Mouse (Mus musculus) midbrain, embryonic 11.5 days (tissue): ENCODE measurements around the gene Ttc7. TPM values are rescaled to one million over a fixed set of nuclear protein-coding genes. Genes with fewer than 3 reads are reported as not detected.

Experiments
- ATAC-seq: fragments of 200-750 bp; cut with Nextera tagmentation; 2 replicates; pipeline ENCODE4 v1.8.0; 2017; ENCODE audit warnings: moderate TSS enrichment, moderate library complexity; ENCODE audit not compliant: low FRiP score
- DNase-seq: peaks from one replicate; pipeline ENCODE4 v3.0.0; 2015; ENCODE audit warnings: low spot score; ENCODE audit errors: missing footprints
- H3K27ac ChIP-seq: fragments of 300-500 bp; sonication (generic); 2 replicates; pipeline ENCODE4 v1.5.1; 2014; ENCODE audit warnings: low read depth, low read length
- H3K27me3 ChIP-seq: fragments of 300-500 bp; sonication (generic); 2 replicates; pipeline ENCODE4 v1.6.1; 2014; ENCODE audit warnings: mild to moderate bottlenecking, low read length, moderate library complexity, mixed read lengths; ENCODE audit not compliant: control insufficient read depth, insufficient read depth
- H3K36me3 ChIP-seq: fragments of 300-500 bp; sonication (generic); 2 replicates; pipeline ENCODE4 v1.6.1; 2014; ENCODE audit warnings: mild to moderate bottlenecking, low read length, moderate library complexity, mixed read lengths; ENCODE audit not compliant: control insufficient read depth, insufficient read depth
- H3K4me1 ChIP-seq: fragments of 300-500 bp; sonication (generic); 2 replicates; pipeline ENCODE4 v1.6.1; 2014; ENCODE audit warnings: low read length; ENCODE audit not compliant: control insufficient read depth, insufficient read depth
- H3K4me2 ChIP-seq: fragments of 300-500 bp; sonication (generic); 2 replicates; pipeline ENCODE4 v1.6.1; 2014; ENCODE audit warnings: mild to moderate bottlenecking, moderate library complexity
- H3K4me3 ChIP-seq: fragments of 300-500 bp; sonication (generic); 2 replicates; pipeline ENCODE4 v1.5.1; 2014; ENCODE audit warnings: low read depth, low read length
- H3K9ac ChIP-seq: fragments of 300-500 bp; sonication (generic); 2 replicates; pipeline ENCODE4 v1.6.1; 2014; ENCODE audit warnings: low read length
- H3K9me3 ChIP-seq: fragments of 300-500 bp; sonication (generic); 2 replicates; pipeline ENCODE4 v1.6.1; 2016; ENCODE audit warnings: low read length; ENCODE audit not compliant: control insufficient read depth
- WGBS: fragments of 180-500 bp; shearing (Covaris S2); extraction: QIAGEN DNeasy Blood & Tissue Kit; methylation state at CpG from one replicate; pipeline ENCODE4 v1.1.7; 2014; 5-methylcytosine and 5-hydroxymethylcytosine counted together
- polyA plus RNA-seq: library from polyadenylated mRNA; unstranded; fragments of >200 nt; fragmentation: Nextera tagmentation; extraction: Ambion mirVana; gene quantifications from 2 replicates; pipeline ENCODE4 v1.2.1, GENCODE M21; 2014

The Ttc7 gene
- polyA plus RNA-seq, 1 experiment from 2014 or later, result 3.0 TPM

GRCm38 (mm10) chr17:87350471-87351240 lies 68.0 kb downstream of the Ttc7 start:
- H3K27ac ChIP-seq, result no peak overlapping the region
- H3K36me3 ChIP-seq, result no peaks in the 10 kb centered on the region
- H3K9ac ChIP-seq, result no peak overlapping the region
- H3K9me3 ChIP-seq, result no peaks in the 10 kb centered on the region
- ATAC-seq (no peak), DNase-seq (peak; percentile 90)
- no peak overlapping the region for H3K4me3 ChIP-seq
- H3K4me2 ChIP-seq, result no peak overlapping the region
- no peaks in the 10 kb centered on the region for H3K27me3 ChIP-seq
- peaks cover 24% of the 10 kb centered on the region for H3K4me1 ChIP-seq
- WGBS, result 51% methylated on average over 13 of the region's 13 CpGs

- no peak overlapping the region for H3K27ac ChIP-seq
- H3K36me3 ChIP-seq, result no peaks in the 10 kb centered on the region
- ATAC-seq (no peak), DNase-seq (no peak)
- no peaks in the 10 kb centered on the region for H3K9me3 ChIP-seq
- no peak overlapping the region for H3K4me3 ChIP-seq
- no peaks in the 10 kb centered on the region for H3K27me3 ChIP-seq
- H3K4me2 ChIP-seq, result no peak overlapping the region
- H3K4me1 ChIP-seq, result peaks cover 24% of the 10 kb centered on the region
- WGBS, result 28% methylated on average over 20 of the region's 20 CpGs
- H3K9ac ChIP-seq, result no peak overlapping the region
These were observed 68.8 kb downstream of the Ttc7 start for GRCm38 (mm10) chr17:87351241-87352105.

GRCm38 (mm10) chr17:87352106-87352897 lies 69.6 kb downstream of the Ttc7 start:
- 30% methylated on average over 16 of the region's 16 CpGs for WGBS
- Histone ChIP-seq H3K27me3 (no peaks in the 10 kb centered on the region), H3K4me3 (no peak overlapping the region), H3K4me1 (peaks cover 24% of the 10 kb centered on the region), H3K27ac (no peak overlapping the region), H3K36me3 (no peaks in the 10 kb centered on the region), H3K4me2 (no peak overlapping the region), H3K9me3 (no peaks in the 10 kb centered on the region), H3K9ac (0 out of 2 replicates have a peak overlapping the region, but pooled peaks have one; percentile 18)
- peak; percentile 49 for ATAC-seq
- no peak for DNase-seq

- no peak overlapping the region for H3K27ac ChIP-seq
- H3K4me1 ChIP-seq, result peaks cover 24% of the 10 kb centered on the region
- no peaks in the 10 kb centered on the region for H3K9me3 ChIP-seq
- no peaks in the 10 kb centered on the region for H3K27me3 ChIP-seq
- DNase-seq (no peak), ATAC-seq (peak; percentile 23; the same call in 1 of the 2 replicates)
- 0 out of 2 replicates have a peak overlapping the region, but pooled peaks have one; percentile 18 for H3K9ac ChIP-seq
- no peak overlapping the region for H3K4me3 ChIP-seq
- no peak overlapping the region for H3K4me2 ChIP-seq
- H3K36me3 ChIP-seq, result no peaks in the 10 kb centered on the region
- WGBS, result 11% methylated on average over 1 of the region's 1 CpGs
These were observed 70.2 kb downstream of the Ttc7 start for GRCm38 (mm10) chr17:87352898-87353225.

- Histone ChIP-seq H3K27ac (no peak overlapping the region), H3K27me3 (no peaks in the 10 kb centered on the region), H3K4me3 (no peak overlapping the region), H3K9me3 (no peaks in the 10 kb centered on the region), H3K4me2 (no peak overlapping the region), H3K36me3 (no peaks in the 10 kb centered on the region), H3K9ac (no peak overlapping the region), H3K4me1 (peaks cover 24% of the 10 kb centered on the region)
- WGBS, result 84% methylated on average over 8 of the region's 8 CpGs
- ATAC-seq, result no peak
- no peak for DNase-seq
These were observed 71.1 kb downstream of the Ttc7 start for GRCm38 (mm10) chr17:87353745-87354320.

- Histone ChIP-seq H3K9me3 (no peaks in the 10 kb centered on the region), H3K36me3 (no peaks in the 10 kb centered on the region), H3K9ac (no peak overlapping the region), H3K27me3 (no peaks in the 10 kb centered on the region), H3K4me3 (no peak overlapping the region), H3K4me2 (no peak overlapping the region), H3K27ac (no peak overlapping the region), H3K4me1 (peaks cover 22% of the 10 kb centered on the region)
- 91% methylated on average over 8 of the region's 8 CpGs for WGBS
- DNase-seq (no peak), ATAC-seq (no peak)
These were observed 72.8 kb downstream of the Ttc7 start for GRCm38 (mm10) chr17:87355456-87355855.

- Histone ChIP-seq H3K9me3 (no peaks in the 10 kb centered on the region), H3K4me3 (no peak overlapping the region), H3K9ac (no peak overlapping the region), H3K4me2 (no peak overlapping the region), H3K27me3 (no peaks in the 10 kb centered on the region), H3K27ac (no peak overlapping the region), H3K4me1 (peaks cover 14% of the 10 kb centered on the region), H3K36me3 (no peaks in the 10 kb centered on the region)
- WGBS, result 79% methylated on average over 5 of the region's 5 CpGs
- ATAC-seq, result no peak
- no peak for DNase-seq
These were observed 73.6 kb downstream of the Ttc7 start for GRCm38 (mm10) chr17:87356261-87356660.

GRCm38 (mm10) chr17:87357506-87357905 lies 74.8 kb downstream of the Ttc7 start:
- Histone ChIP-seq H3K4me2 (no peak overlapping the region), H3K36me3 (no peaks in the 10 kb centered on the region), H3K4me1 (peaks cover 8% of the 10 kb centered on the region), H3K9me3 (no peaks in the 10 kb centered on the region), H3K27ac (no peak overlapping the region), H3K27me3 (no peaks in the 10 kb centered on the region), H3K4me3 (no peak overlapping the region), H3K9ac (no peak overlapping the region)
- ATAC-seq (no peak), DNase-seq (no peak)
- WGBS, result 85% methylated on average over 9 of the region's 9 CpGs
